Mouse (Mus musculus) kidney, adult 2 months (tissue): ENCODE data around the gene Ankrd11.

Experiments
- CTCF ChIP-seq: fragments of 200-500 bp; conservative IDR thresholded peaks from 2 replicates; pipeline ENCODE4 v1.5.1; 2011; ENCODE audit warnings: low read depth, mild to moderate bottlenecking, control low read depth, low read length, moderate library complexity, mixed read lengths; ENCODE audit not compliant: insufficient read depth, insufficient read length
- POLR2A ChIP-seq: fragments of 200-500 bp; IDR thresholded peaks from one replicate; pipeline ENCODE4 v1.6.1; 2011; ENCODE audit warnings: low read depth, low read length, control low read depth

GRCm38 (mm10) chr8:122960323-122960722 lies 81.8 kb downstream of the Ankrd11 start:
- TF ChIP-seq POLR2A (no peak), CTCF (no peak)
